Mouse (Mus musculus): ENCODE measurements around the gene Prtn3.

The Prtn3 gene

GRCm38 (mm10) chr10:79927324-79928029 lies 53.2 kb downstream of the Prtn3 start:
- DNase-seq (ENCODE audit: low spot score in 2 of 2) = no peak

- DNase-seq (ENCODE audit: low spot score in 2 of 2) = no peak
Measured at GRCm38 (mm10) chr10:79928030-79928694, 53.9 kb downstream of the Prtn3 start.

- DNase-seq (ENCODE audit: low spot score in 2 of 2) = no peak
Measured at GRCm38 (mm10) chr10:79928907-79929701, 54.8 kb downstream of the Prtn3 start.

- DNase-seq (ENCODE audit: low spot score in 2 of 2) = no peak
Measured at GRCm38 (mm10) chr10:79929967-79930825, 55.9 kb downstream of the Prtn3 start.

GRCm38 (mm10) chr10:79930826-79931186 lies 56.5 kb downstream of the Prtn3 start:
- DNase-seq (ENCODE audit: low spot score in 2 of 2) = no peak

- no peak for DNase-seq (ENCODE audit: low spot score in 2 of 2)
Measured at GRCm38 (mm10) chr10:79931797-79932196, 57.5 kb downstream of the Prtn3 start.

GRCm38 (mm10) chr10:79932736-79933135 lies 58.5 kb downstream of the Prtn3 start:
- no peak for DNase-seq (ENCODE audit: low spot score in 2 of 2)
